Comparison of ENCODE assay signal across 9 mouse cellular contexts in the genomic region with DNA sequence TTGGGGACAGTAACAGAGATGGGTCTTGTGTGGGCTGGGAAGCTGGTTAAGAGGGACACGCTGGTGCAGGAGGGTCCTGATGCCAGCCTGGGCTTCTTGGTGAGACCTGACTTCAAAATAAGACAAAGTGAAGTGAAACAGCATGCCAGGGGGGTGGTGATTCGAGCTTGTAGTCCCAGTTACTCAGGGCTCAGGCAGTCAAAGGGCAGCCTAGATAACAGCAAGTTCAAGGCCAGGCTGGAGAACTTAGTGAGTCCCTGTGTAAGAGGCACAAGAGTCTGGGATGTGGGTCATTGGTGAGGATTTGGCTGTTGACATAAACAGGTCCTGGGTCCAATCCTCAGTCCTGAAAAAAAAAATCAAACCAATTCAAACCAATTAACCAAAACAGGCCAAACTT.
"Had no signal": no experiment of that assay in that cellular context is flagged by ENCODE, and none has a peak within 500 bp of the region (broad histone marks: within the 10 kb centered on the region; RNA-seq: fewer than 3 reads in every experiment).

No protein-coding gene starts in this region.

- DNase-seq: liver, postnatal 0 days; lung, adult 2 months; lung, postnatal 10 days; lung, postnatal 4 days; midbrain, embryonic 14.5 days; right cerebral cortex, postnatal 14 days; thymus, adult 2 months; thymus, postnatal 25 days; thymus, postnatal 4 days had no signal
